Comparison of ENCODE assay signal across 12 mouse cellular contexts in genomic region chr6:134218441-134218840, GRCm38 (mm10).
"Had no signal": no experiment of that assay in that cellular context is flagged by ENCODE, and none has a peak within 500 bp of the region (broad histone marks: within the 10 kb centered on the region; RNA-seq: fewer than 3 reads in every experiment).

No protein-coding gene starts in this region.

- DNase-seq: kidney, postnatal 14 days; layer of hippocampus, postnatal 36 days; lung, adult 2 months; thymus, adult 2 months; thymus, postnatal 25 days had no signal

- ATAC-seq: lung, postnatal 0 days; midbrain, embryonic 13.5 days had no signal

- H3K9me3 ChIP-seq: kidney, embryonic 15.5 days; limb, embryonic 13.5 days; liver, embryonic 15.5 days; midbrain, embryonic 13.5 days; neural tube, embryonic 15.5 days had no signal

- H3K9ac ChIP-seq: kidney, embryonic 15.5 days; limb, embryonic 13.5 days; liver, embryonic 15.5 days; midbrain, embryonic 13.5 days; neural tube, embryonic 15.5 days had no signal

- H3K4me2 ChIP-seq: kidney, embryonic 15.5 days; limb, embryonic 13.5 days; liver, embryonic 11.5 days; liver, embryonic 15.5 days; midbrain, embryonic 13.5 days; neural tube, embryonic 15.5 days had no signal

- H3K36me3 ChIP-seq: liver, embryonic 15.5 days; neural tube, embryonic 15.5 days had no signal

- H3K27me3 ChIP-seq: kidney, embryonic 15.5 days; limb, embryonic 13.5 days; liver, embryonic 15.5 days; midbrain, embryonic 13.5 days; neural tube, embryonic 15.5 days had no signal

- H3K27ac ChIP-seq: kidney, embryonic 15.5 days; limb, embryonic 13.5 days; liver, embryonic 15.5 days; midbrain, embryonic 13.5 days; neural tube, embryonic 15.5 days had no signal

- H3K4me3 ChIP-seq: kidney, embryonic 15.5 days; limb, embryonic 13.5 days; liver, embryonic 15.5 days; midbrain, embryonic 13.5 days; neural tube, embryonic 15.5 days had no signal
